Mouse (Mus musculus) stomach, postnatal 0 days (tissue): Measurements from ENCODE around the gene Khdrbs1. TPM values are rescaled to one million over a fixed set of nuclear protein-coding genes. Genes with fewer than 3 reads are reported as not detected.

Experiments used
- ATAC-seq: fragments of 200-750 bp; cut with Nextera tagmentation; 2 replicates; pipeline ENCODE4 v1.8.0; 2017; ENCODE audit not compliant: low FRiP score, low TSS enrichment
- DNase-seq: peaks from one replicate; pipeline ENCODE4 v3.0.0-alpha.2; 2016; ENCODE audit warnings: low spot score
- H3K27ac ChIP-seq: fragments of 300-500 bp; sonication (generic); replicated peaks from 2 replicates; pipeline ENCODE4 v1.5.1; 2014; ENCODE audit warnings: mild to moderate bottlenecking, control low read depth
- H3K27me3 ChIP-seq: fragments of 300-500 bp; sonication (generic); 2 replicates; pipeline ENCODE4 v1.6.1; 2014; ENCODE audit warnings: low read length; ENCODE audit not compliant: control insufficient read depth, insufficient read depth
- H3K36me3 ChIP-seq: fragments of 300-500 bp; sonication (generic); 2 replicates; pipeline ENCODE4 v1.6.1; 2014; ENCODE audit warnings: low read length, mixed read lengths; ENCODE audit not compliant: control insufficient read depth, insufficient read depth
- H3K4me1 ChIP-seq: fragments of 300-500 bp; sonication (generic); replicated peaks from 2 replicates; pipeline ENCODE4 v1.6.1; 2014; ENCODE audit warnings: antibody characterized with exemption; ENCODE audit not compliant: control insufficient read depth, insufficient read depth
- H3K4me2 ChIP-seq: fragments of 300-500 bp; sonication (generic); replicated peaks from 2 replicates; pipeline ENCODE4 v1.6.1; 2014; ENCODE audit warnings: low read depth, mild to moderate bottlenecking, control low read depth, moderate library complexity
- H3K4me3 ChIP-seq: fragments of 300-500 bp; sonication (generic); 2 replicates; pipeline ENCODE4 v1.5.1; 2014; ENCODE audit warnings: low read depth, low read length, control low read depth
- H3K9ac ChIP-seq: fragments of 300-500 bp; sonication (generic); 2 replicates; pipeline ENCODE4 v1.6.1; 2014; ENCODE audit warnings: mild to moderate bottlenecking, low read length, control low read depth, mixed read lengths
- H3K9me3 ChIP-seq: fragments of 300-500 bp; sonication (generic); 2 replicates; pipeline ENCODE4 v1.6.1; 2016; ENCODE audit warnings: low read length; ENCODE audit not compliant: control insufficient read depth
- CTCF ChIP-seq: IDR thresholded peaks from 2 replicates; pipeline ENCODE4 v1.5.1; 2016; ENCODE audit warnings: antibody characterized with exemption, low read depth, mild to moderate bottlenecking, moderate library complexity
- EP300 ChIP-seq: optimal IDR thresholded peaks from 2 replicates; pipeline ENCODE3; 2016; ENCODE audit warnings: antibody characterized with exemption
- WGBS: fragments of 180-500 bp; shearing (Covaris S2); extraction: QIAGEN DNeasy Blood & Tissue Kit; methylation state at CpG from one replicate; pipeline ENCODE4 v1.1.7; 2014; 5-methylcytosine and 5-hydroxymethylcytosine counted together
- polyA plus RNA-seq: library from polyadenylated mRNA; unstranded; fragments of >200 nt; fragmentation: Nextera tagmentation; extraction: Ambion mirVana; gene quantifications from 2 replicates; pipeline ENCODE4 v1.2.1, GENCODE M21; 2015

The Khdrbs1 gene
- 37.7 and 38.6 TPM in 2 replicates for polyA plus RNA-seq

GRCm38 (mm10) chr4:129742232-129743009 is at the start of gene Khdrbs1:
TSS of gene Khdrbs1 (minus strand) at chr4:129742303.
- peak; percentile 98 for DNase-seq
- Histone ChIP-seq H3K4me3 (peak within 1 kb of the TSS; percentile 99), H3K4me1 (no peaks in the 10 kb centered on the region), H3K9me3 (no peaks in the 10 kb centered on the region), H3K27ac (peak within 1 kb of the TSS; percentile 97), H3K36me3 (no peaks in the 10 kb centered on the region), H3K4me2 (peak within 1 kb of the TSS; percentile 66), H3K9ac (peak within 1 kb of the TSS; percentile 99), H3K27me3 (no peaks in the 10 kb centered on the region)
- ATAC-seq = peak; percentile 94
- TF ChIP-seq CTCF (no peak), EP300 (peak; percentile 83)
- WGBS = under 1% methylated on average over 68 of the region's 76 CpGs

GRCm38 (mm10) chr4:129791399-129791798 is 49.3 kb upstream of the Khdrbs1 start:
- TF ChIP-seq EP300 (no peak), CTCF (no peak)

GRCm38 (mm10) chr4:129790475-129790874 is 48.4 kb upstream of the Khdrbs1 start:
- TF ChIP-seq EP300 = no peak
- TF ChIP-seq CTCF = no peak
- no peak overlapping the region for H3K27ac ChIP-seq
- H3K4me2 ChIP-seq = no peak overlapping the region
- DNase-seq (no peak), ATAC-seq (no peak)
- H3K9me3 ChIP-seq = no peaks in the 10 kb centered on the region
- 0 out of 2 replicates have a peak, but pooled peaks cover 4% of the 10 kb centered on the region for H3K4me1 ChIP-seq
- no peak overlapping the region for H3K9ac ChIP-seq
- H3K27me3 ChIP-seq = no peaks in the 10 kb centered on the region; the same call in 1 of the 2 replicates
- WGBS = 75% methylated on average over 3 of the region's 3 CpGs
- no peaks in the 10 kb centered on the region for H3K36me3 ChIP-seq
- H3K4me3 ChIP-seq = no peak overlapping the region

More at GRCm38 (mm10) chr4:129791399-129791798, 49.3 kb upstream of the Khdrbs1 start:
- no peaks in the 10 kb centered on the region for H3K9me3 ChIP-seq
- H3K9ac ChIP-seq = no peak overlapping the region
- DNase-seq (no peak), ATAC-seq (no peak)
- no peaks in the 10 kb centered on the region; the same call in 1 of the 2 replicates for H3K27me3 ChIP-seq
- H3K27ac ChIP-seq = no peak overlapping the region
- H3K4me2 ChIP-seq = no peak overlapping the region
- no peaks in the 10 kb centered on the region for H3K36me3 ChIP-seq
- 42% methylated on average over 1 of the region's 1 CpGs for WGBS
- H3K4me1 ChIP-seq = 0 out of 2 replicates have a peak, but pooled peaks cover 5% of the 10 kb centered on the region
- H3K4me3 ChIP-seq = no peak overlapping the region

GRCm38 (mm10) chr4:129789635-129790034 is 47.5 kb upstream of the Khdrbs1 start:
- H3K27ac ChIP-seq = no peak overlapping the region
- no peak overlapping the region for H3K9ac ChIP-seq
- H3K9me3 ChIP-seq = no peaks in the 10 kb centered on the region
- no peaks in the 10 kb centered on the region for H3K4me1 ChIP-seq
- no peaks in the 10 kb centered on the region for H3K36me3 ChIP-seq
- no peak for DNase-seq
- H3K4me2 ChIP-seq = no peak overlapping the region
- no peak for TF ChIP-seq CTCF
- TF ChIP-seq EP300 = no peak
- ATAC-seq = no peak
- no peaks in the 10 kb centered on the region; the same call in 1 of the 2 replicates for H3K27me3 ChIP-seq
- WGBS = 90% methylated on average over 2 of the region's 2 CpGs
- no peak overlapping the region for H3K4me3 ChIP-seq

- Histone ChIP-seq H3K9me3 (no peaks in the 10 kb centered on the region), H3K4me1 (no peaks in the 10 kb centered on the region), H3K36me3 (no peaks in the 10 kb centered on the region), H3K4me2 (no peak overlapping the region), H3K4me3 (no peak overlapping the region), H3K27me3 (no peaks in the 10 kb centered on the region; the same call in 1 of the 2 replicates), H3K27ac (0 out of 2 replicates have a peak overlapping the region, but pooled peaks have one; percentile 24), H3K9ac (no peak overlapping the region)
- ATAC-seq = no peak
- no peak for TF ChIP-seq CTCF
- TF ChIP-seq EP300 = no peak
- DNase-seq = no peak
- 46% methylated on average over 8 of the region's 8 CpGs for WGBS
These were observed 46.6 kb upstream of the Khdrbs1 start for GRCm38 (mm10) chr4:129788693-129789092.

- ATAC-seq (peak; percentile 65; the same call in 1 of the 2 replicates), DNase-seq (peak; percentile 71)
- TF ChIP-seq CTCF = peak; percentile 98
- TF ChIP-seq EP300 = no peak
- Histone ChIP-seq H3K4me2 (no peak overlapping the region), H3K36me3 (no peaks in the 10 kb centered on the region), H3K27me3 (no peaks in the 10 kb centered on the region; the same call in 1 of the 2 replicates), H3K4me3 (no peak overlapping the region), H3K4me1 (no peaks in the 10 kb centered on the region; the same call in 1 of the 2 replicates), H3K27ac (no peak overlapping the region), H3K9me3 (no peaks in the 10 kb centered on the region), H3K9ac (no peak overlapping the region)
- 3% methylated on average over 4 of the region's 4 CpGs for WGBS
These were observed 43.1 kb upstream of the Khdrbs1 start for GRCm38 (mm10) chr4:129785178-129785577.
